Mouse (Mus musculus): Measurements from ENCODE around the gene Gm45717.
A peak's percentile ranks its signal among the peaks of the same experiment; 100 is the strongest.

Gene Gm45717

GRCm38 (mm10) chr7:140942341-140942740 is 13.4 kb downstream of the Gm45717 start:
- peak; percentile 95 for DNase-seq

- peak; percentile 100 for DNase-seq
Observed at GRCm38 (mm10) chr7:140941222-140942051, 14.3 kb downstream of the Gm45717 start, which contains the start of gene Pgghg. TSS of gene Pgghg (plus strand) at chr7:140941391.

- peak; percentile 95 for DNase-seq
Observed at GRCm38 (mm10) chr7:140939669-140940171, 16.0 kb downstream of the Gm45717 start.

GRCm38 (mm10) chr7:140938896-140939295 is 16.8 kb downstream of the Gm45717 start:
- DNase-seq, result no peak

GRCm38 (mm10) chr7:140938436-140938835 is 17.3 kb downstream of the Gm45717 start:
- DNase-seq, result no peak

GRCm38 (mm10) chr7:140927181-140927580 is 28.6 kb downstream of the Gm45717 start:
- DNase-seq, result no peak

GRCm38 (mm10) chr7:140923070-140923775 is 32.5 kb downstream of the Gm45717 start:
- no peak for DNase-seq

GRCm38 (mm10) chr7:140922398-140923069 is 33.2 kb downstream of the Gm45717 start:
- DNase-seq, result no peak

- no peak for DNase-seq
Observed at GRCm38 (mm10) chr7:140921225-140921975, 34.3 kb downstream of the Gm45717 start.

- no peak for DNase-seq
Observed at GRCm38 (mm10) chr7:140920418-140921029, 35.2 kb downstream of the Gm45717 start, which contains the start of gene Nlrp6. TSS of gene Nlrp6 (plus strand) at chr7:140920902.

GRCm38 (mm10) chr7:140919911-140920310 is 35.8 kb downstream of the Gm45717 start:
- DNase-seq, result no peak

GRCm38 (mm10) chr7:140914031-140914690 is 41.6 kb downstream of the Gm45717 start:
- no peak for DNase-seq

- DNase-seq, result no peak
Observed at GRCm38 (mm10) chr7:140912846-140913482, 42.8 kb downstream of the Gm45717 start.

- no peak for DNase-seq
Observed at GRCm38 (mm10) chr7:140912293-140912692, 43.4 kb downstream of the Gm45717 start.

GRCm38 (mm10) chr7:140908634-140909107 is 47.1 kb downstream of the Gm45717 start:
- peak; percentile 97 for DNase-seq

GRCm38 (mm10) chr7:140908181-140908580 is 47.6 kb downstream of the Gm45717 start:
- DNase-seq, result no peak

- no peak for DNase-seq
Observed at GRCm38 (mm10) chr7:140907697-140908096, 48.0 kb downstream of the Gm45717 start.

GRCm38 (mm10) chr7:140907131-140907530 is 48.6 kb downstream of the Gm45717 start:
- DNase-seq, result no peak

GRCm38 (mm10) chr7:140905642-140906081 is 50.1 kb downstream of the Gm45717 start:
- DNase-seq, result no peak

- peak; percentile 94 for DNase-seq
Observed at GRCm38 (mm10) chr7:140903212-140903611, 52.5 kb downstream of the Gm45717 start.
